Mouse (Mus musculus) cerebellum, adult 9-10 months (tissue): ENCODE measurements around the gene Reln.

Source experiments
- DNase-seq: peaks from one replicate; pipeline ENCODE4 v3.0.0; 2022

The Reln gene

GRCm38 (mm10) chr5:22307072-22307471, 37.4 kb downstream of the Reln start:
- DNase-seq, result peak; percentile 82

- no peak for DNase-seq
These were observed 40.8 kb downstream of the Reln start for GRCm38 (mm10) chr5:22303709-22304108.

DNA sequence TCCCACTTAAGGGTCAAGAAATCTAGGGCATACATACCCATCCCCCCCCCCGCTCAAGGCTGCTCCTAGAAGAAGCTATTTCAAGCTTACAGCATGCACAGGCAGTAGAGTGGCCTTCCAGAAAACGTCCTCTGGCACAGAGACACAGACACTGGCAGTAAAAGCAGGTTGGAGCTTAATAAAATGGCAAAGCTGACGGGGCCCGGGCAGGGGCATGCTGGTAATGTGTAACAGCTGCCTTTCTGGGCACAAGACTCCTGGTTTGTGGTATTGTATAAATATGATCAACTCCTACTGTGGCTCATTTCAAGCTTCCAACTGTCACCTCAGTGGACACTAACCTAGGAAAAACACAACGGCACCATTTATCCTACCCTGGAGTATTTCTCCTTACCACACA, 42.2 kb downstream of the Reln start:
- DNase-seq, result peak; percentile 85

GRCm38 (mm10) chr5:22300788-22301187, 43.7 kb downstream of the Reln start:
- DNase-seq, result no peak

DNA sequence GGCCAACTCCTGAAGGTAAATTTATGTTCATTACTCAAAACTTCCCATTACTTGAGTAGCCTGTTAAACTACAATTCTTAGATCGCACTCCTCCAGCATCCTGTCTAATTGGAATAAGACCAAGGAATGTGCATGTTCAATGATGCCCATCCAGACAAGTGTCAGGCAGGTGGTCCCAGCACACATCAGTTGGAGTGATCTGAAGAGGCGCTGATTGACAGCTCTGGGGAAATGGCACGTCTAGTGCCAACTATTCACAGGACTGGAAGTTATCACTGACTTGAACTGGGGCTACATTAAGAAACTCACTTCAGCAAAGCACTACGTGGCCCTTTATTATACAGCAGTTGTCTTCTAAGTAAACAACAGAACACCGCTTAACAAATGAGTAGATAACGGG, 44.5 kb downstream of the Reln start:
- no peak for DNase-seq

DNA sequence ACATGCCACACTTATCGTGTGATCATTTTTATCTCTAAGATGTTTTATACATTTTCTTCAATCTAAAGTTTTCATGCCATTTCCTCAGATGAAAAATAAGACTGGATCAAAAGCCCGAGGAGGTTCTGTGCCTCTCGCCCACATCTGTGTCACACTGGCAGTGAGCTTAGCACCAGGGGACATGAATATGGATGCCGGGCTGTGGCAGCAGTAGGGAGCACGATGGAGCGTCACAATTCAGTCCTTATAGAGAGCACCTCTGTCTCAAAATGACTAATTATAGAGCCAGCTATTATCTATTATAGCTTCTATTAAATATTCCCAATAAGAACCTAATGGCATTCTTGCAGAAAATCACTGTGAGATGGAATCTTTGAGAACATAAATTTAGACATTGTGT, 49.3 kb downstream of the Reln start:
- DNase-seq, result no peak

DNA sequence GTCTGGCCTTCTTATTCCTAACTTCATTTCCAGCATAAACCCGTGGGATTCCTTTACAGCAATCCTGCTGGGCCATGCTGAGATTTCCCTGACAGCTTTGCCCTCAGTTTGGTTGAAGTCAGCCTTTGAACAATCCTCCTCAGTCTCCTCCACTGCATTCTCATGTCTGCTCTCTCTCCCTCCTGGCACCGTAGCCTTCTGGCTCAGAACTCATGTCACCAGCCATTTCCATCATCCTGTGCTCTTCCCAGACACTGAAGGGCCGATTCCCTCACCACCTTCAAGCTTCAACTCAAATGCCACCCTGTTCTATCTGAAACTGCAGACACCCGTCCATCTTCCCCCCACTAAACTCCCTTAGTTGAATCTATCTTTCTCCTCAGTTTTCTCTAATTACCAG, 53.1 kb downstream of the Reln start:
- DNase-seq, result no peak

DNA sequence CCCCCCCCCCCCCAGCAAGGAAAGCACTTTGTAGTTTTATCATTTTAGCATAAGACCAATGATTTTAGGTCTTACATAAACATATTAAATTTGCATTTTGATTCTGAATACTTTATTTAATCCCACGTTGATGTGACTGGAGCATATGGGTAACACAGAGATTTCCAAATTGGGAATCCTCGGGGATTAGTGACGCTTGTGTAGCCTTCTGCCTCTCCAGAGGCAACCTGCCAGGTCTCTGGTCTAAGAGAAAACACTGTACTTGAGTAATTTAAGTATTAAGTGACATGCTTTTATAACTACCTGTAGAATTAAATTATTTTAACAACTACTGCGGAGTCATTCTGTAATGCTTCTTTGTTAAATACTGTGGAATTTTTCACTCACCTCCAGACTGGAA, 59.1 kb downstream of the Reln start:
- peak; percentile 74 for DNase-seq

- DNase-seq, result no peak
These were observed 62.3 kb downstream of the Reln start for GRCm38 (mm10) chr5:22282141-22282665.

DNA sequence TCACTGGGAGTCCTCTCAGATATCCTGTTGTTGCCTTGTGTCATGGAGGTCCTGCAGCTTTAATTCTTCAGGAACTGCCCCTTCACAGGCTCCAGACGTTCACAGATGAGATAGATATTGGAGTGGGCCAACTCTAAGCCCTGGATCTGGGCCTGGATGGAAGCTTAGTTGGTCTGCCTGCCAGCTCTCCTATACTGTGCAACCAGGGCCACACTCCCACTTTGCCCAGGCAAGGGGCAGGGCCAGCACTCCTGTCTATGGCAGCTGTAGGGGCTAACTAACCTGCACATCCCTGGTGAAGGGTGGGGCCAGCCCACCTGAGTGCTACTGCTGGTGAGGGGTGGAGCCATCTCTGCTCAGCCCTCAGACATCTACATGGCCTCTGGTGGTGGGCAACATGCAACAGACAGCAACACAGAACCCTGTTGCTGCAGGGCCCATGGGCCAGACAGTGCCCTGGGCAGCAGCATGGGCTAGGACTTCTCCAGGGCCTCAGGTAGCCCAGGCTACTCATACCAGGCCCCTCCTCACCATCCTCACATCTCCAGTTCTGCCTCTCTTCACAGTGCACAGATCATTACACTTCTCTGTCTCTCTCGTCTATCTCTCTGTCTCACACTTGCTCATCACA, 63.9 kb downstream of the Reln start:
- DNase-seq, result no peak

DNA sequence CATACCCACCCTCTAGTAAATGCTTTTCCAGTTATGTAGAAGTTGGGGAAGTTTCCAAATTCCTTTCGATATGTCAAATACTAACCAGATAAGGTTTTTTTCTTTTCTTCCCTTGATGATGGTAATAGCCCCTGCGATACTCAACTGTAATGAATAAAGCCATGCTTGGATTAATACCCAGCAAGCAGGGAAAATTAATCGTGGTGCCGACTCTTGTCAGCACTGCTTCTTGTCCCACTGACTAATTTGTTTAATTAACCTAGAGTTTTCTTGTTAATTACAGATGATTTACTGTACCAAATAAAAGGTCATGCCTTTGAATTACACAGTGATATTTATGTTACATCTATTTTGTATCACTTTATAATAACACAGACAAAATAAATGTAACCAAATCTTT, 65.3 kb downstream of the Reln start:
- DNase-seq, result no peak

DNA sequence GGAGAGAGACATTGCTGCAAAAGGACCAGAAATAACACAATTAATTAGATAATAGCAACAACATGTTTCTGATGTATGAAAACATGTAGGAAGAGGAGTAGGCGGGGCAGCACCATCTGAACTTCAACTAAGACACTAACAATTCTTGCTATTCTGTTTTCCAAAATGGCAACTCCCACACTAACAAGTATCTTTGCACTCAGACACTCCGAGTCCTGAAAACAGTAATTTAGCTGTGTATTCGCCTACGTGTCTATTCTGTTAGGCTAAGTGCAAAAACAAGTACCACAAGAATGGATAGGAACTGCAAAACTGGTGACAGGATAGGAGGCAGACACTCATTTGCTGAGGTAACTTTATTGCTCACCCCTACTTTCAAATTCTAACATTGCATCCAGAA, 70.4 kb downstream of the Reln start:
- no peak for DNase-seq

- DNase-seq, result peak; percentile 88
These were observed 77.8 kb downstream of the Reln start for GRCm38 (mm10) chr5:22266489-22267301.

DNA sequence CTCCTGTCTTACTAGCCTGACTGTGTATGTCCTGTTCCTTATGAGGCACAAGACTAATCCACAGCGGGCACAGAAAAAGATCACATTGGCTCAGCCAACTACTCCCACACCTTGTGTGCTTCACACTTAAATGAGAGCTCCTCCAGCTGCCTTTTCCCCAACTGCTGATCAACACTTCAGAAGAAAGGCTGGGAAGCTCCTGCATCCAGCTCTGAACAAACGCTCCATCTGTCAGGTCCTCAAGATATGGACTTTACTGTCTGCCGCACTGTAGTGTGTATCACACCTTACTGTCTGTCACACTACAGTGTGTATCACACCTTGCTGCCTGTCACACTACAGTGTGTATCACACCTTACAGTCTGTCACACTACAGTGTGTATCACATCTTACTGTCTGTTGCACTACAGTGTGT, 82.1 kb downstream of the Reln start:
- no peak for DNase-seq

DNA sequence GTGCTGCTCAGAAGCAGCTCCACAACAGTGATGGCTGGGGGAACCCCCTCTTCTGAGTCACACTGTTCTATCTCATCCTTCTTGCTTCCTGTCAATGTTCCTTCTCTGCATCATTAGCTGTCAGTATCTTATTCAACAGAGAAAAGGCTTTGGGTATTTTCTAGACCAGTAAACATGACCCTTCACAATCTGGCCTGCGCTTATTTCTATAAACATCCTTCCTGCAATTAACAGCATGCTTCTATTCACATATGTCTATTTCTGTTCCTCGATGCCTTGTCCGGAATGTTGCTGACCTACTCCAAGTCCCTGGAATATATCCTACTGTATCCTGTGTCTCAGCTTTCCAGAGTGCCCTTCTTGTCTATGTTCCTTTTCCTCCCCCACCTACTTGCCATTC, 89.2 kb downstream of the Reln start:
- no peak for DNase-seq

- peak; percentile 65 for DNase-seq
These were observed 90.6 kb downstream of the Reln start for GRCm38 (mm10) chr5:22253910-22254309.

GRCm38 (mm10) chr5:22253318-22253717, 91.2 kb downstream of the Reln start:
- peak; percentile 91 for DNase-seq

- peak; percentile 77 for DNase-seq
These were observed 96.7 kb downstream of the Reln start for GRCm38 (mm10) chr5:22247850-22248249.

DNA sequence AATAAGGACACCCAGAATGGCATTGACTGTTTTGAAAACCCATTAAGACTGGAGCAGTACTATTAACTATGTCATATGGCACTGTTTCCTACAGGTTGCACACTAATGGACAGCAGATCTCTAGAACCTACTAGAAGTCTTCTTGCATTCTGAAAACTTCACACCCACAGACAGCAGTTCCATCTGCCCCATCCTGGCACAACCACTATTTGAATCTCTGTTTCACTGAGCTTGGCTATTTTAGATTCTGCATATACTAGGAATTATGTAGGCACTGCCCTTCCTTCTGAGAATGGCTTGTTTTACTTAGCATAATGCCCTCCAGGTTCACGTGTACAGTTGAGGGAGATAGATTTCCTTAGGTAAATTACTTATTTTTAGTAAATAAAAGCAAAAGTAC, 99.4 kb downstream of the Reln start:
- DNase-seq, result no peak

GRCm38 (mm10) chr5:22243538-22243937, 101.0 kb downstream of the Reln start:
- DNase-seq, result no peak

DNA sequence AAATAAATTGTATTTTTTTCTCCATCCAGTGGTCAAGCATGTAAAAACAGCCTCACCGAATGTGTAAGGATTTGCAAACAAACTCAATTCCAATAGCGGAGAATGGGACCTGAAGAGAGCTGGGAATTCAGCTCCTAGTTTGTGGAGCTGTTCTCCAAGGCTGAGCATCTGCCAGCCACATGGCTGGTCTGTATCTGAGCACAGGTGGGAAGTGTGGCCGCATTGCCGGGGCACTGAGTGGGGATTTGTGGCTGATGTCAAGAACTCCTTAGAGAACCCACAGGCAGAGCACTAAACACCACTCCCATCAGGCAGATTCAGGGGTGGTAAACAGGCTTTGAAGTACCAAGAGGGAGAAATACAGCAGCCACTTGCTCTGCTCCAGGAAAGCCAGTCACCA, 102.9 kb downstream of the Reln start:
- DNase-seq, result peak; percentile 59

GRCm38 (mm10) chr5:22236801-22237200, 107.7 kb downstream of the Reln start:
- no peak for DNase-seq

DNA sequence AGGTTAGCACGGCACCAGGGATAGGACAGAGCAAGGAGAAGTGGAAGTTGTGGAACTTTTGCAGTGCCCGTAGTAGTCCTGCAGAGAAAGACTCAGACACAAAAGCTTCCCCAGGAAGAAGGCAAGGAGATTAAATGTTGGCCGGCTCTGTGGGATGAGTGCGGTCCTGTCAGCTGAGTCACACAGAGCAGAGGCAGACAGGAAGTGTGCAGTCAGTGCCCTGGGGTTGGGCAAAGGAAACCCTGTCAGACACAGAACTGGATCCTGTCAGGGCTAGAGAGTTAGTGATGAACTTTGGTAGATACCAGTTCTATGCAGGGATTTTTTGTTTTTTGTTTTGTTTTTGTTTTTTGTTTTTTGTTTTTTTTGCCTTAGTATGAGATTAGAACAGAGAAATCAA, 120.0 kb downstream of the Reln start:
- no peak for DNase-seq

DNA sequence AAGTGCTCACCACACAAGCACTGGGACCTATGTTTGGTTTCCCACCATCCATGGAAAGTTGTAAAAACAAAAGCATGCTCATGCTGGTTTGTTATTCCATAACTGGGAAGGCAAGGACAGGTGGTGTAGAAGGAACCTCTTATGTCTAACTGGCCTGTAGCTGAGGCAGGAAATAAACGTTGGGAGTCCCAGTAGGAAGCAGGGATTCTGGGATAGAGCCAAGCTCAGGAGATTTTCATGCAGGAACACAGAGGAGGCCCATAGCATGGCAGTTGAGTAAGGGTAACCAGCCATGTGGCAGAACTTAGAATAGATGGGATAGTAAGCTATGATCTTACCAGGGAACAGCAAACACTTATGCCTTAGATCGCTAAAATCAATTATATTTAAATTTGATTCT, 120.6 kb downstream of the Reln start:
- DNase-seq, result peak; percentile 57
